Mouse (Mus musculus) midbrain, postnatal 0 days (tissue): ENCODE results near the gene Atp1a2. TPM values are rescaled to one million over a fixed set of nuclear protein-coding genes. Genes with fewer than 3 reads are reported as not detected.

Experiments
- ATAC-seq: fragments of 200-750 bp; cut with Nextera tagmentation; 2 replicates; pipeline ENCODE4 v1.8.0; 2017; ENCODE audit warnings: moderate number of reproducible peaks, mild to moderate bottlenecking, moderate TSS enrichment, moderate library complexity; ENCODE audit not compliant: low FRiP score
- DNase-seq: peaks from one replicate; pipeline ENCODE4 v3.0.0-alpha.2; 2015; ENCODE audit warnings: low spot score
- H3K27ac ChIP-seq: fragments of 300-500 bp; sonication (generic); 2 replicates; pipeline ENCODE4 v1.5.1; 2014; ENCODE audit warnings: low read depth, mild to moderate bottlenecking, low read length, mixed read lengths
- H3K27me3 ChIP-seq: fragments of 300-500 bp; sonication (generic); 2 replicates; pipeline ENCODE4 v1.6.1; 2014; ENCODE audit warnings: low read length, control low read depth, mixed read lengths; ENCODE audit not compliant: insufficient read depth
- H3K36me3 ChIP-seq: fragments of 300-500 bp; sonication (generic); 2 replicates; pipeline ENCODE4 v1.6.1; 2014; ENCODE audit warnings: low read length, control low read depth, mixed read lengths; ENCODE audit not compliant: insufficient read depth
- H3K4me1 ChIP-seq: fragments of 300-500 bp; sonication (generic); 2 replicates; pipeline ENCODE4 v1.6.1; 2014; ENCODE audit warnings: mild to moderate bottlenecking, control low read depth, antibody characterized with exemption, low read length, mixed read lengths; ENCODE audit not compliant: insufficient read depth
- H3K4me2 ChIP-seq: fragments of 300-500 bp; sonication (generic); 2 replicates; pipeline ENCODE4 v1.6.1; 2014; ENCODE audit warnings: low read depth, mild to moderate bottlenecking, low read length, mixed read lengths; ENCODE audit not compliant: poor library complexity, severe bottlenecking
- H3K4me3 ChIP-seq: fragments of 300-500 bp; sonication (generic); 2 replicates; pipeline ENCODE4 v1.5.1; 2014; ENCODE audit warnings: low read depth, mild to moderate bottlenecking, low read length, moderate library complexity
- H3K9ac ChIP-seq: fragments of 300-500 bp; sonication (generic); replicated peaks from 2 replicates; pipeline ENCODE4 v1.6.1; 2014; ENCODE audit warnings: mild to moderate bottlenecking, low read length, moderate library complexity, mixed read lengths; ENCODE audit not compliant: poor library complexity, severe bottlenecking
- H3K9me3 ChIP-seq: fragments of 300-500 bp; sonication (generic); 2 replicates; pipeline ENCODE4 v1.6.1; 2016; ENCODE audit warnings: low read length, control low read depth
- CTCF ChIP-seq: IDR thresholded peaks from 2 replicates; pipeline ENCODE4 v1.5.1; 2016; ENCODE audit warnings: antibody characterized with exemption, mild to moderate bottlenecking
- WGBS: fragments of 180-500 bp; shearing (Covaris S2); extraction: QIAGEN DNeasy Blood & Tissue Kit; methylation state at CpG from one replicate; pipeline ENCODE4 v1.1.7; 2014; 5-methylcytosine and 5-hydroxymethylcytosine counted together
- polyA plus RNA-seq: library from polyadenylated mRNA; unstranded; fragments of >200 nt; fragmentation: Nextera tagmentation; extraction: Ambion mirVana; gene quantifications from 2 replicates; pipeline ENCODE4 v1.2.1, GENCODE M21; 2015
- total RNA-seq: library from RNA; depleted of rRNA; stranded (reverse); fragments of >200 nt; gene quantifications from 2 replicates; pipeline ENCODE4 v1.2.3, GENCODE M21; 2014

Gene Atp1a2
- total and polyA plus RNA-seq, 2 experiments from 2014 or later, result 94.4 to 398 TPM

- ATAC-seq (no peak), DNase-seq (no peak)
- Histone ChIP-seq H3K27ac (no peak overlapping the region), H3K9ac (no peak overlapping the region), H3K27me3 (no peaks in the 10 kb centered on the region), H3K9me3 (no peaks in the 10 kb centered on the region), H3K4me1 (0 out of 2 replicates have a peak, but pooled peaks cover 4% of the 10 kb centered on the region), H3K4me2 (no peak overlapping the region), H3K4me3 (no peak overlapping the region), H3K36me3 (no peaks in the 10 kb centered on the region)
- 95% methylated on average over 2 of the region's 2 CpGs for WGBS
- no peak for TF ChIP-seq CTCF
Observed at GRCm38 (mm10) chr1:172305153-172305552, 7.3 kb upstream of the Atp1a2 start.

GRCm38 (mm10) chr1:172304443-172304842 is 6.6 kb upstream of the Atp1a2 start:
- no peak for TF ChIP-seq CTCF
- WGBS, result 80% methylated on average over 6 of the region's 6 CpGs
- no peak for ATAC-seq
- H3K4me3 ChIP-seq, result no peak overlapping the region
- H3K4me2 ChIP-seq, result no peak overlapping the region
- H3K27me3 ChIP-seq, result no peaks in the 10 kb centered on the region
- no peaks in the 10 kb centered on the region for H3K36me3 ChIP-seq
- no peak overlapping the region for H3K9ac ChIP-seq
- H3K9me3 ChIP-seq, result no peaks in the 10 kb centered on the region
- H3K27ac ChIP-seq, result no peak overlapping the region
- H3K4me1 ChIP-seq, result 0 out of 2 replicates have a peak, but pooled peaks cover 4% of the 10 kb centered on the region
- DNase-seq, result no peak

- Histone ChIP-seq H3K4me1 (0 out of 2 replicates have a peak, but pooled peaks cover 4% of the 10 kb centered on the region), H3K27ac (no peak overlapping the region), H3K4me3 (no peak overlapping the region), H3K36me3 (no peaks in the 10 kb centered on the region), H3K9ac (no peak overlapping the region), H3K9me3 (no peaks in the 10 kb centered on the region), H3K27me3 (no peaks in the 10 kb centered on the region), H3K4me2 (no peak overlapping the region)
- no peak for TF ChIP-seq CTCF
- DNase-seq (no peak), ATAC-seq (no peak)
- 27% methylated on average over 6 of the region's 6 CpGs for WGBS
Observed at GRCm38 (mm10) chr1:172302851-172303250, 5.0 kb upstream of the Atp1a2 start.

GRCm38 (mm10) chr1:172302311-172302710 is 4.4 kb upstream of the Atp1a2 start:
- ATAC-seq (no peak), DNase-seq (no peak)
- no peak for TF ChIP-seq CTCF
- Histone ChIP-seq H3K4me3 (no peak overlapping the region), H3K27me3 (no peaks in the 10 kb centered on the region), H3K4me1 (0 out of 2 replicates have a peak, but pooled peaks cover 4% of the 10 kb centered on the region), H3K4me2 (no peak overlapping the region), H3K9me3 (no peaks in the 10 kb centered on the region), H3K36me3 (no peaks in the 10 kb centered on the region), H3K27ac (no peak overlapping the region), H3K9ac (no peak overlapping the region)
- WGBS, result 60% methylated on average over 3 of the region's 3 CpGs

- Histone ChIP-seq H3K4me1 (0 out of 2 replicates have a peak, but pooled peaks cover 4% of the 10 kb centered on the region), H3K9me3 (no peaks in the 10 kb centered on the region), H3K4me2 (no peak overlapping the region), H3K36me3 (no peaks in the 10 kb centered on the region), H3K27me3 (no peaks in the 10 kb centered on the region), H3K4me3 (no peak overlapping the region), H3K9ac (no peak overlapping the region), H3K27ac (peak overlapping the region; percentile 32; the same call in 1 of the 2 replicates)
- DNase-seq (peak; percentile 62), ATAC-seq (no peak)
- 40% methylated on average over 12 of the region's 12 CpGs for WGBS
- TF ChIP-seq CTCF, result no peak
Observed at GRCm38 (mm10) chr1:172301180-172301579, 3.3 kb upstream of the Atp1a2 start.

GRCm38 (mm10) chr1:172300247-172300646 is 2.4 kb upstream of the Atp1a2 start:
- Histone ChIP-seq H3K4me3 (no peak overlapping the region), H3K9ac (no peak overlapping the region), H3K36me3 (no peaks in the 10 kb centered on the region), H3K4me1 (0 out of 2 replicates have a peak, but pooled peaks cover 4% of the 10 kb centered on the region), H3K27me3 (no peaks in the 10 kb centered on the region), H3K27ac (peak overlapping the region; percentile 32; the same call in 1 of the 2 replicates), H3K9me3 (no peaks in the 10 kb centered on the region), H3K4me2 (no peak overlapping the region)
- WGBS, result 61% methylated on average over 5 of the region's 5 CpGs
- no peak for TF ChIP-seq CTCF
- DNase-seq, result no peak
- ATAC-seq, result no peak
